Mouse (Mus musculus) hindbrain, embryonic 16.5 days (tissue): ENCODE measurements around the gene Mrpl23. TPM values are rescaled to one million over a fixed set of nuclear protein-coding genes. Genes with fewer than 3 reads are reported as not detected.
A peak's percentile ranks its signal among the peaks of the same experiment; 100 is the strongest.

Experiments used
- ATAC-seq: fragments of 200-750 bp; cut with Nextera tagmentation; 2 replicates; pipeline ENCODE4 v1.8.0; 2017; ENCODE audit warnings: moderate TSS enrichment, moderate library complexity
- H3K27ac ChIP-seq: fragments of 300-500 bp; sonication (generic); 2 replicates; pipeline ENCODE4 v1.5.1; 2014; ENCODE audit warnings: low read depth, mild to moderate bottlenecking, control low read depth, low read length, moderate library complexity
- H3K27me3 ChIP-seq: fragments of 300-500 bp; sonication (generic); replicated peaks from 2 replicates; pipeline ENCODE4 v1.6.1; 2014; ENCODE audit warnings: low read length; ENCODE audit not compliant: control insufficient read depth, insufficient read depth
- H3K36me3 ChIP-seq: fragments of 300-500 bp; sonication (generic); 2 replicates; pipeline ENCODE4 v1.6.1; 2014; ENCODE audit warnings: mild to moderate bottlenecking, low read length, moderate library complexity, mixed read lengths; ENCODE audit not compliant: control insufficient read depth, insufficient read depth
- H3K4me1 ChIP-seq: fragments of 300-500 bp; sonication (generic); 2 replicates; pipeline ENCODE4 v1.6.1; 2014; ENCODE audit warnings: low read depth, low read length; ENCODE audit not compliant: control insufficient read depth, insufficient read depth
- H3K4me2 ChIP-seq: fragments of 300-500 bp; sonication (generic); 2 replicates; pipeline ENCODE4 v1.6.1; 2014; ENCODE audit warnings: mild to moderate bottlenecking, low read length, control low read depth, moderate library complexity
- H3K4me3 ChIP-seq: fragments of 300-500 bp; sonication (generic); 2 replicates; pipeline ENCODE4 v1.5.1; 2014; ENCODE audit warnings: mild to moderate bottlenecking, low read length, control low read depth, moderate library complexity
- H3K9ac ChIP-seq: fragments of 300-500 bp; sonication (generic); 2 replicates; pipeline ENCODE4 v1.6.1; 2014; ENCODE audit warnings: low read depth, mild to moderate bottlenecking, control low read depth, low read length, moderate library complexity
- H3K9me3 ChIP-seq: fragments of 300-500 bp; sonication (generic); 2 replicates; pipeline ENCODE4 v1.6.1; 2014; ENCODE audit warnings: mild to moderate bottlenecking, low read length, moderate library complexity; ENCODE audit not compliant: control insufficient read depth
- WGBS: fragments of 180-500 bp; shearing (Covaris S2); extraction: QIAGEN DNeasy Blood & Tissue Kit; methylation state at CpG from one replicate; pipeline ENCODE4 v1.1.7; 2014; 5-methylcytosine and 5-hydroxymethylcytosine counted together
- polyA plus RNA-seq: library from polyadenylated mRNA; unstranded; fragments of >200 nt; fragmentation: Nextera tagmentation; extraction: Ambion mirVana; gene quantifications from 2 replicates; pipeline ENCODE4 v1.2.1, GENCODE M21; 2015

Gene Mrpl23
- polyA plus RNA-seq, 1 experiment from 2014 or later = 26.2 TPM

GRCm38 (mm10) chr7:142561856-142562404 lies 29.4 kb downstream of the Mrpl23 start:
- no peak overlapping the region for H3K27ac ChIP-seq
- no peak overlapping the region for H3K4me3 ChIP-seq
- no peaks in the 10 kb centered on the region for H3K27me3 ChIP-seq
- H3K4me1 ChIP-seq = no peaks in the 10 kb centered on the region; the same call in 1 of the 2 replicates
- no peaks in the 10 kb centered on the region for H3K9me3 ChIP-seq
- WGBS = 80% methylated on average over 4 of the region's 4 CpGs
- H3K9ac ChIP-seq = no peak overlapping the region
- no peaks in the 10 kb centered on the region for H3K36me3 ChIP-seq
- no peak overlapping the region for H3K4me2 ChIP-seq
- no peak for ATAC-seq

GRCm38 (mm10) chr7:142563168-142563567 lies 30.7 kb downstream of the Mrpl23 start:
- no peak for ATAC-seq
- H3K4me3 ChIP-seq = no peak overlapping the region
- no peaks in the 10 kb centered on the region for H3K27me3 ChIP-seq
- H3K4me1 ChIP-seq = no peaks in the 10 kb centered on the region; the same call in 1 of the 2 replicates
- no peak overlapping the region for H3K4me2 ChIP-seq
- H3K27ac ChIP-seq = no peak overlapping the region
- H3K9ac ChIP-seq = no peak overlapping the region
- H3K36me3 ChIP-seq = no peaks in the 10 kb centered on the region
- no peaks in the 10 kb centered on the region for H3K9me3 ChIP-seq
- 38% methylated on average over 6 of the region's 6 CpGs for WGBS

- H3K9me3 ChIP-seq = no peaks in the 10 kb centered on the region
- no peak overlapping the region for H3K9ac ChIP-seq
- H3K27me3 ChIP-seq = no peaks in the 10 kb centered on the region
- WGBS = 56% methylated on average over 11 of the region's 11 CpGs
- no peaks in the 10 kb centered on the region for H3K36me3 ChIP-seq
- H3K4me3 ChIP-seq = no peak overlapping the region
- H3K4me2 ChIP-seq = no peak overlapping the region
- H3K27ac ChIP-seq = no peak overlapping the region
- ATAC-seq = no peak
- H3K4me1 ChIP-seq = no peaks in the 10 kb centered on the region; the same call in 1 of the 2 replicates
Observed at GRCm38 (mm10) chr7:142564955-142565643, 32.6 kb downstream of the Mrpl23 start.

- Histone ChIP-seq H3K27ac (no peak overlapping the region), H3K4me1 (peaks cover under 1% of the 10 kb centered on the region), H3K4me3 (no peak overlapping the region), H3K27me3 (no peaks in the 10 kb centered on the region), H3K9me3 (no peaks in the 10 kb centered on the region), H3K9ac (no peak overlapping the region), H3K36me3 (no peaks in the 10 kb centered on the region), H3K4me2 (no peak overlapping the region)
- ATAC-seq = no peak
- WGBS = 89% methylated on average over 9 of the region's 9 CpGs
Observed at GRCm38 (mm10) chr7:142566512-142566911, 34.0 kb downstream of the Mrpl23 start.

GRCm38 (mm10) chr7:142568985-142569384 lies 36.5 kb downstream of the Mrpl23 start:
- 0 out of 2 replicates have a peak, but pooled peaks have one; percentile 30 for ATAC-seq
- 46% methylated on average over 8 of the region's 8 CpGs for WGBS
- Histone ChIP-seq H3K27ac (no peak overlapping the region), H3K9me3 (no peaks in the 10 kb centered on the region), H3K4me3 (no peak overlapping the region), H3K4me2 (no peak overlapping the region), H3K9ac (no peak overlapping the region), H3K4me1 (peaks cover 2% of the 10 kb centered on the region; the same call in 1 of the 2 replicates), H3K27me3 (no peaks in the 10 kb centered on the region), H3K36me3 (no peaks in the 10 kb centered on the region)

GRCm38 (mm10) chr7:142570565-142570964 lies 38.1 kb downstream of the Mrpl23 start:
- H3K9me3 ChIP-seq = no peaks in the 10 kb centered on the region
- H3K27me3 ChIP-seq = no peaks in the 10 kb centered on the region
- H3K9ac ChIP-seq = no peak overlapping the region
- no peak overlapping the region for H3K4me2 ChIP-seq
- 87% methylated on average over 9 of the region's 9 CpGs for WGBS
- H3K36me3 ChIP-seq = no peaks in the 10 kb centered on the region
- H3K4me3 ChIP-seq = no peak overlapping the region
- ATAC-seq = no peak
- H3K4me1 ChIP-seq = peaks cover 2% of the 10 kb centered on the region; the same call in 1 of the 2 replicates
- no peak overlapping the region for H3K27ac ChIP-seq

GRCm38 (mm10) chr7:142571458-142572220 lies 39.2 kb downstream of the Mrpl23 start:
- Histone ChIP-seq H3K9ac (no peak overlapping the region), H3K4me1 (peaks cover 2% of the 10 kb centered on the region; the same call in 1 of the 2 replicates), H3K4me2 (no peak overlapping the region), H3K4me3 (no peak overlapping the region), H3K9me3 (no peaks in the 10 kb centered on the region), H3K27me3 (no peaks in the 10 kb centered on the region), H3K36me3 (no peaks in the 10 kb centered on the region), H3K27ac (no peak overlapping the region)
- no peak for ATAC-seq
- WGBS = 73% methylated on average over 16 of the region's 16 CpGs

GRCm38 (mm10) chr7:142572343-142572742 lies 39.9 kb downstream of the Mrpl23 start:
- H3K4me2 ChIP-seq = no peak overlapping the region
- WGBS = 68% methylated on average over 7 of the region's 7 CpGs
- H3K27ac ChIP-seq = no peak overlapping the region
- no peaks in the 10 kb centered on the region; the same call in 1 of the 2 replicates for H3K27me3 ChIP-seq
- H3K9ac ChIP-seq = no peak overlapping the region
- no peak overlapping the region for H3K4me3 ChIP-seq
- no peaks in the 10 kb centered on the region for H3K36me3 ChIP-seq
- H3K9me3 ChIP-seq = no peaks in the 10 kb centered on the region
- no peak for ATAC-seq
- peaks cover 2% of the 10 kb centered on the region; the same call in 1 of the 2 replicates for H3K4me1 ChIP-seq

- WGBS = 59% methylated on average over 6 of the region's 6 CpGs
- Histone ChIP-seq H3K36me3 (no peaks in the 10 kb centered on the region), H3K4me3 (no peak overlapping the region), H3K9me3 (no peaks in the 10 kb centered on the region), H3K4me1 (peaks cover 5% of the 10 kb centered on the region; the same call in 1 of the 2 replicates), H3K4me2 (no peak overlapping the region), H3K9ac (no peak overlapping the region), H3K27me3 (no peaks in the 10 kb centered on the region; the same call in 1 of the 2 replicates), H3K27ac (no peak overlapping the region)
- no peak for ATAC-seq
Observed at GRCm38 (mm10) chr7:142572992-142573391, 40.5 kb downstream of the Mrpl23 start.
